Mouse (Mus musculus) lung, adult 2 months (tissue): Measurements from ENCODE around the gene Cmtm4. TPM values are rescaled to one million over a fixed set of nuclear protein-coding genes. Genes with fewer than 3 reads are reported as not detected.
A peak's percentile ranks its signal among the peaks of the same experiment; 100 is the strongest.
"Not testable (repeated sequence)": the region's sequence is repeated elsewhere in the genome, so short reads cannot be mapped to it uniquely, and the experiment has no call there.

Source experiments
- DNase-seq: peaks from one replicate; pipeline ENCODE4 v3.0.0; 2022
- H3K4me1 ChIP-seq: fragments of 200-500 bp; 2 replicates; pipeline ENCODE4 v1.6.1; 2011; ENCODE audit warnings: low read length; ENCODE audit not compliant: control insufficient read depth, insufficient read depth
- H3K4me3 ChIP-seq: fragments of 200-500 bp; replicated peaks from 2 replicates; pipeline ENCODE3; 2011; ENCODE audit warnings: low read depth, mild to moderate bottlenecking, control low read depth, low read length; ENCODE audit errors: extremely low read depth
- CTCF ChIP-seq: fragments of 200-500 bp; IDR thresholded peaks from 2 replicates; pipeline ENCODE4 v1.5.1; 2011; ENCODE audit warnings: mild to moderate bottlenecking, low read length, control low read depth; ENCODE audit not compliant: insufficient read depth
- POLR2A ChIP-seq: fragments of 200-500 bp; IDR thresholded peaks from 2 replicates; pipeline ENCODE4 v1.6.1; 2011; ENCODE audit warnings: low read depth, mild to moderate bottlenecking, control low read depth, low read length, borderline replicate concordance; ENCODE audit errors: extremely low read depth
- WGBS: fragments of 180-500 bp; shearing (Covaris S2); methylation state at CpG from one replicate; pipeline ENCODE4 v1.1.7; 2018; 5-methylcytosine and 5-hydroxymethylcytosine counted together
- polyA plus RNA-seq: library from polyadenylated mRNA; depleted of rRNA; stranded (reverse); fragments of >200 nt; gene quantifications from 2 replicates; pipeline ENCODE4 v1.2.3, GENCODE M21; 2012; rRNA removed

Gene Cmtm4
- polyA plus RNA-seq, 1 experiment: 22.4 TPM

DNA sequence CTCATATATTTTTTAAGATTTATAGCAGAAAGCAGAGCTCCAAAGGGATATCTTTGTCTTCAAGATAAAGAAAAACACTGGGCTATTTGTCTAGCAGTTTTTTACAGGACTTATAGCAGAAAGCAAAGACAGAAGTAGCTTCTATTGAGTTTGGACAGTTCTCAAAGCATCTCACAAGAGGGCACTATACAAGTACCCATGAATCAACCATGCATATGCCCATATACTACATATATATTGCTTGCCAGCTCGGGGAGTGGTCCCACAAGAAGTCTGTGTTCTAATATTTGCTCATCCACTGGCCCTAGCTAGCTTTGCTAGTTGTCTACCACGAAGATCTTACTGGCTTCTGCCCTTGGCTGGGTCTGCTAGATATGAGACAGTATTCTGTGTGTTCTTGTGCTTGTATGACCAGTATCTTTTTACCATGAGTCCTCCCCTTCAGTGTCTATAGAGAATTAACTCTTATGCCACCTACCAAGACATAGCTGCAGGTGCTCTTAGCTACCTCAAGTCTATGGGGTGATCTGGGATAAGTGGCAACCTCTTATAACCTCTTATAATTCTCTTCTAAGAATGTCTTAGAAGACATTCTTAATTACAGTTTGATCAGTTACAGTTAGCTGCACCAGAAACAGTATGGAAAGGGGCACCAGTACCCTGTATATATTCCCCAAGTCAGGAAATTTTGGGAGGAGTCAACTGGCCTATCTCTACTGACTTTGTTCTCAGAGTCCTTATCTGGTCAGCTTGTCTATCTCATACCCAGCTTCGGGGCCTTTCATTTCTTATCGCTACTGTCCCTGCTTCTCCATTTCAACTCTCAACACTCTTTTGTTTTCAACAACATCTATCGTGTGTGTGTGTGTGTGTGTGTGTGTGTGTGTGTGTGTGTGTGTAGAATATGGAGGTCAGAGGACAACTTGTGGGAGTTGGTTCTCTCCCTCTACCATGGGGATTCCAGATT, 62.7 kb downstream of the Cmtm4 start:
- Histone ChIP-seq H3K4me1 (peaks cover 2% of the 10 kb centered on the region; the same call in 1 of the 2 replicates), H3K4me3 (no peak overlapping the region)
- no peak for TF ChIP-seq CTCF
- no peak for TF ChIP-seq POLR2A
- DNase-seq: no peak
- 65% methylated on average over 5 of the region's 5 CpGs for WGBS

DNA sequence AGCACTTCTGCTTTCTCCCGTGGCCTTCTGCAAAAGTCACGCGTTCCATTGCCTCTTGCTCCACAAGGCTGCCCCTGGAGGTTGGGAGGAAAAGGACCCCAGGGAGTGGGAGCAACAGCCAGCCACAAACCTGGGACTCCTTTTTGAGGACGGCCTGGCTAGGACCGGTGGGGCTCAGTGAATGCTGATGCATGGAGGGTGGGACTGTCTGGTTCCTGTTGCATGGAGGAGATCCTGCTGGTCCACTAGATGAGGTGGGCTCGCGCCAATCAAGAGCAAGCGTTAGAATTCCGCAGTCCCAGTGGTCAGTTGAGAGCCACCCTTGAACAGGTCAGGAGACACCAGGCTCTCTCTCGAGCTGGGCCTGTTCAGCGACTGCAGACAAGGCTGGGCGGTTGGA, 73.7 kb downstream of the Cmtm4 start, which contains the start of gene Cmtm2b:
Cmtm2b (plus strand) TSS at position 301 of the 400 bp plus-strand sequence.
- H3K4me1 ChIP-seq, H3K4me3 ChIP-seq, DNase-seq: not testable (repeated sequence)
- WGBS: 88% methylated on average over 11 of the region's 12 CpGs

DNA sequence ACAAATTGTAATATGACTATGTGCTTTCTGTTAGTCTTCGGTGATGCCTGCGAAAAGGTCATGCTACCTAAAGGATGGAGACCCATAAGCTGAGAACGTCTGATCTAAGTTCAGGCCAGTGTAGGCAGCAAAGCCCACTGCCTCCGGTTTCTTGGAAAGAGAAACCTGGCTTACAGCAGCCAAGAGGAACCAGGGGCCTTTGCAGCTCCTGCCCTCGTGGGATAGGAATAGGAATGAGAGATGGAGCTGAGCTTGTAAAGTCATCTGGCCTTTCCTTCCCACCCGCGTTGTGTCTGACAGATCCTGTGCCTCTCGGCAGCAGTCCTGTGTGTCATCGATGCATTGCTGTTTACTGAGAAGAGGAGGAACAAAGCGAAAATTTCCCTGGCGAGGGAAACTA, 74.3 kb downstream of the Cmtm4 start, which contains the start of gene Gm11020:
Gm11020 (plus strand) TSS at position 301 of the 400 bp plus-strand sequence.
- not testable (repeated sequence) for H3K4me3 ChIP-seq, H3K4me1 ChIP-seq, DNase-seq
- WGBS: 84% methylated on average over 11 of the region's 11 CpGs

DNA sequence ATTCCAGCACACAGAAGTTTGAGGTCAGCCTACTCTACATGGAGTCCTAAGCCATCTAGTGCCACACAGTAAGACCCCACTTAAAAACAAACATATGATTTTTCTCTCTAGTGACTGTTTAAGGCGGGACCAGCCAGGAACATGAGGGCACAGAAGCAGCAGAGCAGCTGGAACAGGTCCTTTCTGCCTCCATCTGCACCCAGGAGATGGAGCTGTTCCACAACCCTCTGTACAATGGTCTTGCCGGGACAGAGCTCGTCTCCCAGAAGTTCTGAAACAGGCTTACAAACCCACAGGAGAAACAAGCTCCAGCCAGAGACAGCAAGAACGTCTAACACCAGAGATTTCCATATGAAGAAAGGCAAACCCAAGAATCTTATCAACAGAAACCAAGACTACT, 82.3 kb downstream of the Cmtm4 start:
- no peak for DNase-seq
- H3K4me3 ChIP-seq: no peak overlapping the region
- 24% methylated on average over 4 of the region's 4 CpGs for WGBS
- no peaks in the 10 kb centered on the region for H3K4me1 ChIP-seq
- TF ChIP-seq POLR2A (no peak), CTCF (peak; percentile 70)

DNA sequence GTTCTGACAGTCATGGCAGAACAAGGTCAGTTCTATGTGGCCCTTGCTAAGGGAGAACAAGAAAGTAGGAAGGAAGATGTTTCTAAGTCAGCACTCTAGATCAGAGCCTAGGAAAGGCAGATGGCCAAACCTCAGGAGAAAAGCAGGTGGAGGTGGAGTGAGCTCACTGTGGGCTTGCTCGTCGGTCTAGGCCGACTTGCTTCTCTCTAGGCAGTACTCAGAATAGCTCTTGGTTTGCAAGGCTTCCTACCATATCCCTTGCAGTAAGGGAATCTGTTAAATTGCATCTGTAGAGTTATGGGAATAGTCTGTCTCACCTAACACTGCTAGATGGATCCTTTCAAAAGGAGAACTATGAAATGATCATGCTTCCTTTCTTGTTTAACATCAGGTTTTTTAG, 83.6 kb downstream of the Cmtm4 start:
- H3K4me1 ChIP-seq, DNase-seq, H3K4me3 ChIP-seq: not testable (repeated sequence)
- WGBS: 84% methylated on average over 3 of the region's 3 CpGs

- WGBS: 84% methylated on average over 36 of the region's 36 CpGs
- H3K4me1 ChIP-seq, H3K4me3 ChIP-seq, DNase-seq: not testable (repeated sequence)
These were observed 86.0 kb downstream of the Cmtm4 start, which contains the start of the genes Gm45711 and Cmtm1 for GRCm38 (mm10) chr8:104309441-104310155. TSS of gene Gm45711 (minus strand) at chr8:104310081. TSS of gene Cmtm1 (minus strand) at chr8:104310145.

- not testable (repeated sequence) for H3K4me1 ChIP-seq, H3K4me3 ChIP-seq, DNase-seq
- WGBS: 50% methylated on average over 6 of the region's 6 CpGs
These were observed 87.3 kb downstream of the Cmtm4 start for GRCm38 (mm10) chr8:104308341-104308740.

DNA sequence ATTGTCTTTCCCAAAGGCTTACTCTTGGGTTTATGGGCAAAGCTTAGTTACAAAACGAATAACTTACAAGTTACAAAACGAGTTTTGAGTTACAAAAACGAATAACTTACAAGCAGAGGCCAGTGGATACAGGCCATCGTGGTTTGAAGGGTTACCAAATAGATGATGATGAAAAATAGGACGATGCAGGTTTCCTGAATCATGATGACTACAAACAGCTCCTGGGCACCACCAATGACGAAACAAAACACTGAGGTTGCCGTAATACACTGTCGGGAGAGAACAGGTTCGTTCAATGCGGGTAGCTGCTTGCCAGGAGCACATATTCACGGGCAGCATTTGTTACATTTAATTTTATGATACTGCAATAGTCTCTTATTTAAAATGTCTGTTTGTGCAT, 90.6 kb downstream of the Cmtm4 start:
- no peaks in the 10 kb centered on the region for H3K4me1 ChIP-seq
- TF ChIP-seq CTCF (no peak), POLR2A (no peak)
- 85% methylated on average over 11 of the region's 11 CpGs for WGBS
- DNase-seq: no peak
- no peak overlapping the region for H3K4me3 ChIP-seq

DNA sequence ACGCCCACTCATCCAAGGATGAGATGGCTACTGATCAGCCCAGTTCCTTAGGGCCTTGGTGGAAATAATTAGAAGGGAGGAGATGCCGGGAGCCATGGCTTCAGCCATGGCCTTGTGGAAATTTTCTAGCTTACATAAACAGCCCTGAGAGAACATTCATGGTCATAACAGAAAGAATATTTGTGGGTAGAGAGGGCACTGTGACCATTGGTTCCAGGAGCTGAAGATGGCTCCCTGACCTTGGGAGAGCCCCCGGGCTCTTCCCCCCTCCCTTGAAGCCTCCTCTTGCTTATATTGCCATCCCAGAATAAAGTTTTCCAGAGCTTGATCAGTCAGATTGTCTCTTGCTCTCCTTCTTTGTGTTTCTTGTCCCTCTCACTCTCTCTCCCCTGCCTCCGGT, 93.1 kb downstream of the Cmtm4 start:
- 89% methylated on average over 4 of the region's 4 CpGs for WGBS
- H3K4me3 ChIP-seq, H3K4me1 ChIP-seq, DNase-seq: not testable (repeated sequence)

- not testable (repeated sequence) for DNase-seq, H3K4me1 ChIP-seq, H3K4me3 ChIP-seq
- WGBS: 24% methylated on average over 3 of the region's 3 CpGs
These were observed 94.0 kb downstream of the Cmtm4 start for GRCm38 (mm10) chr8:104301577-104301976.

Other genes with a start within 250 kb of the Cmtm4 start
- gene Bean1, start 225.4 kb downstream of the Cmtm4 start, polyA plus RNA-seq: 0.62 and 1.3 TPM in 2 replicates
- gene Tk2, start 147.2 kb downstream of the Cmtm4 start, polyA plus RNA-seq: 21.9 and 25.0 TPM in 2 replicates
- 6.1 and 9.5 TPM in 2 replicates for gene Cklf, start 144.9 kb downstream of the Cmtm4 start, polyA plus RNA-seq
- not detected in 2 replicates for gene Cmtm2a, start 102.6 kb downstream of the Cmtm4 start, polyA plus RNA-seq
- not detected in 2 replicates for gene Gm45711, start 85.7 kb downstream of the Cmtm4 start, polyA plus RNA-seq
- not detected in 2 replicates for gene Cmtm1, start 85.7 kb downstream of the Cmtm4 start, polyA plus RNA-seq
- gene Gm11020, start 74.2 kb downstream of the Cmtm4 start, polyA plus RNA-seq: not detected in 2 replicates
- gene Cmtm2b, start 73.6 kb downstream of the Cmtm4 start, polyA plus RNA-seq: not detected in 2 replicates
- 154 and 173 TPM in 2 replicates for gene Cmtm3, start 56.4 kb downstream of the Cmtm4 start, polyA plus RNA-seq
- 20.2 and 32.1 TPM in 2 replicates for gene Dync1li2, start 47.2 kb upstream of the Cmtm4 start, polyA plus RNA-seq
- gene Terb1, start 114.1 kb upstream of the Cmtm4 start, polyA plus RNA-seq: 0.05 and 0.07 TPM in 2 replicates
- 7.4 and 17.1 TPM in 2 replicates for gene Nae1, start 138.8 kb upstream of the Cmtm4 start, polyA plus RNA-seq
- 1.4 and 1.8 TPM in 2 replicates for gene Car7, start 138.9 kb upstream of the Cmtm4 start, polyA plus RNA-seq
- 3.4 and 4.4 TPM in 2 replicates for gene Pdp2, start 195.6 kb upstream of the Cmtm4 start, polyA plus RNA-seq
- gene Cdh16, start 228.6 kb upstream of the Cmtm4 start, polyA plus RNA-seq: 9.6 and 16.2 TPM in 2 replicates
- gene Rrad, start 235.5 kb upstream of the Cmtm4 start, polyA plus RNA-seq: 10.9 and 19.5 TPM in 2 replicates
- gene Ciao2b, start 246.2 kb upstream of the Cmtm4 start, polyA plus RNA-seq: 34.7 and 35.3 TPM in 2 replicates